Mouse (Mus musculus) brown adipose tissue, adult 24 weeks (tissue): ENCODE measurements around the gene Radil. TPM values are rescaled to one million over a fixed set of nuclear protein-coding genes. Genes with fewer than 3 reads are reported as not detected.

Source experiments
- H3K27ac ChIP-seq: fragments of 200-500 bp; replicated peaks from 2 replicates; pipeline ENCODE4 v1.5.1; 2012; ENCODE audit warnings: low read depth, mild to moderate bottlenecking, low read length
- H3K4me1 ChIP-seq: fragments of 200-500 bp; 2 replicates; pipeline ENCODE4 v1.6.1; 2012; ENCODE audit warnings: low read length, mixed read lengths; ENCODE audit not compliant: control insufficient read depth, insufficient read depth, insufficient read length
- H3K4me3 ChIP-seq: fragments of 200-500 bp; 2 replicates; pipeline ENCODE4 v1.5.1; 2012; ENCODE audit warnings: low read depth, mild to moderate bottlenecking, low read length, moderate library complexity; ENCODE audit not compliant: insufficient read depth
- polyA plus RNA-seq: library from polyadenylated mRNA; stranded (reverse); fragments of >200 nt; gene quantifications from 2 replicates; pipeline ENCODE4 v1.2.4, GENCODE M21; 2012; ENCODE audit not compliant: missing spikeins, insufficient read depth, insufficient read length

Gene Radil
- polyA plus RNA-seq, 1 experiment, result 11.7 TPM

GRCm38 (mm10) chr5:142477866-142478615 is 72.9 kb downstream of the Radil start:
- no peak overlapping the region for H3K27ac ChIP-seq
- H3K4me1 ChIP-seq, result no peaks in the 10 kb centered on the region
- no peak overlapping the region for H3K4me3 ChIP-seq

DNA sequence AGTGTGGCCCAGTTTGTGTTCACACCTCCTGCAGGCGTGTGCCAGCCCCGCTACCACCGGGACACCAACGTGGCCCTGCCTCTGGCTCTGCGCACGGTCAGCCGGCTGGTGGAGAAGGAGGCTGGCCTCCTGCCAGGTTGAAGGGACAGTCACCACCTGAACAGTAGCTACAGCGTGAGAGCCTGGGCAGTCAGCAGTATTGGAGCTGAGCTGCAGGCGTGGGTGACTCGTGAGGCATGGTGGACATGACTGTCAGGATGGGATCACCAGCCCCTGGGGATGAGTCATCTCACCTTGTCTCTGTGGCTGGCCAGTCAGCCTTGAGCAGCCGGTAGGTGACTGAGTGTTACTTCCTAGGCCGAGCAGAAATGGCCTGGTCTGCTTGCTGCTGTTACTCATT is 73.6 kb downstream of the Radil start:
- Histone ChIP-seq H3K4me3 (no peak overlapping the region), H3K4me1 (no peaks in the 10 kb centered on the region), H3K27ac (no peak overlapping the region)

GRCm38 (mm10) chr5:142475669-142476068 is 75.2 kb downstream of the Radil start:
- Histone ChIP-seq H3K4me1 (no peaks in the 10 kb centered on the region), H3K4me3 (no peak overlapping the region), H3K27ac (no peak overlapping the region)

DNA sequence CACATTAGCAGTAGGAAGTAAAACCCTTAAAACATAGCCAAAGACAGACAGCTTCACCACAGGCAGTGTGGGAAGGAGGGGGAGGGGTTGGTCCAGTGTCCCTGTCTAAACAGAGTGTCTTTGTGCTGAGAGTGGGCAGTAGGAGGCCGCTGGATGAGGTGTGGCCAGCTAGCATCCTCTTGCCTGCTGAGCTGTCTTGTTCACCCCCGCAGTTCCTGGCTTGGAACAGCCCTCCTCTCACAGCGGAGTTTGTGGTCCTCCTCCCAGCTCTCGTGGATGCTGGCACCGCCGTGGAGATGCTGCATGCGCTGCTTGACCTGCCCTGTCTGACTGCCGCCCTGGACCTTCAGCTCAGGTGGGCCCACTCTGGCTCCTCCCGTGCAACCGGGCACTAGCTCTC is 77.2 kb downstream of the Radil start:
- Histone ChIP-seq H3K27ac (no peak overlapping the region), H3K4me3 (no peak overlapping the region)

DNA sequence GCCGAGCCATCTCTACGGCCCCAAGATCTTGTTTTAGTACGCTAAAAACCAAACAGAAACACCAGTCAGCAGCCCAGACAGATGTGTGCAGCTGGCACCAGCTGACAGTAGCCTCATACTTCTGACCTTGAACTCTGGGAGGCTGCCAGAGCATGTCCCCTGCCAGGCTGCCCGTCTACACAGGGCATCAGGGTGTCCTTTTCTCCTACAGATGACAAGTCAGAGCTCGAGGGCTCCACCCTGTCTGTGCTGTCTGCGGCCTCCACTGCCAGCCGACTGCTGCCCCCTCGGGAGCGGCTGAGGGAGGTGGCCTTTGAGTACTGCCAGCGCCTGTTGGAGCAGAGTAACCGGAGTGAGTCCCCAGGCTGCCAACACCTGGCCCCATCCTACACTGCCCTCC is 81.1 kb downstream of the Radil start:
- H3K27ac ChIP-seq, result no peak overlapping the region
- peaks cover 6% of the 10 kb centered on the region; the same call in 1 of the 2 replicates for H3K4me1 ChIP-seq
- no peak overlapping the region for H3K4me3 ChIP-seq

More for the DNA sequence above, 77.2 kb downstream of the Radil start:
- H3K4me1 ChIP-seq, result peaks cover 4% of the 10 kb centered on the region; the same call in 1 of the 2 replicates

DNA sequence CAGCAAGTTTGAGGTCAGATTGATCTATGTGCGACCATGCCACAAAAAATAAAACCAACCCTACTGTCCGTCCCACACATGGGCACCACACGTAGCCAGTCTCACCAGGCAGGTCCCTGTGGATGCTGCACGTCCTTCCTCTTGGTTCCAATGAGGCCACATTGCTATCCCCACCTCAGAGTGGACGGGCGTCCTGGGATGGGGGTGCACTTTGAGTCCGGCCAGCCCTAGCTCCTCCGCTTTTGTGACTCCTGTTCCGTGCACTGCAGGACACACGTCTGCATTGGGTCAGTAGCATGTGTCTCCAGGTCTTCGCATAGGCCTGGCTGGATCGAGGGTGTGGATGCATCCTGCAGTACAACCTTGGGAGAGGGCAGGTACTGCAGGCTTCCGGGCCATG is 82.5 kb downstream of the Radil start:
- Histone ChIP-seq H3K27ac (no peak overlapping the region), H3K4me1 (peaks cover 8% of the 10 kb centered on the region; the same call in 1 of the 2 replicates), H3K4me3 (no peak overlapping the region)

DNA sequence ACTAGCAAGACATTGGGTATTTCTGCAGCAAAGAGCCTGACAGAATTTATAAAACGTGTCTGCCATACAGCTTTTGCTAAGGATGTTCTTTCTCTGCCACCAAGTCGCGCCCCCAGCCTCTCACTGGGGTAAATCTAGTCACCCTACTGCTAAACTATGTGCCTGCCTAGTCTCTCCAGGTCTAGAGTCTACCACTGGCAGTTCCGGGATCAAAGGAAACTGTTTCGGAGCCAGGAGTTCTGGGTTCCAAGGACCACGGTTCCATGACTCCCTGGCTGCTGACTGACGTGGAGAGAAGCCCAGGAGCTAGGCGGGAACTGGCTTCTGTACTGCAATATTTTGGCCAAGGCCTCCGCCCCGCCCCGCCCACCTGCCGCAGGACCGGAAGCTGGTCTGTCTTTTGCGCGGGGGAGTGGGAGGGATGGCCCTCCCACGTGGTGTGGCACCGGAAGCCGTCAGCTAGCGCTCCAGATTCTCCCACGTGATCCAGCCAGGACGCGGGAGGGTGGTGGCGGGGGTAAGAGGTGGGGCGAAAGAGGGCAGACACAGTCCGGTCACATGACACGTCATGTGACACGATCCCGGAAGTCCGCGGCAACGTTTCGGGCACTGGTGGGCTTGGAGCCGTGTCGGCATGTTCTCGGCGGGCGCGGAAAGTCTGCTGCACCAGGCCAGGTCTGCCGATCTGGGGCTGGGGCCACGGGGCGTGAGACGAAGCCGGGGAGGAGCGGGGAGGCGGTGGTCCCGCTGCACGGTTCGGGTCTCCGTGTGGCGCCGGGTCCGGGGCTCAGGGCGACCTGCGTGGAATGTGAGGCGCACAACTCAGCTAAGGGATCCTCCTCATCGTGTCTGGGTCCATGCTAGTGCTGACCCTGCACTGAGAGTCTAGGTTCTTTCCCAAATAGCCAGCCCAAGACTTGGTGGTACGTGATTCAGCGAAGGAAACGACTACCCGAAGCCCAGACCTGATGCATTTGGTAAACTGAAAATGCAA is 87.1 kb downstream of the Radil start, which contains the start of gene Ap5z1:
TSS of gene Ap5z1 (plus strand) at position 484 of the 994 bp plus-strand sequence.
- 0 out of 2 replicates have a peak, but pooled peaks cover 4% of the 10 kb centered on the region for H3K4me1 ChIP-seq
- H3K4me3 ChIP-seq, result peak within 1 kb of the TSS; percentile 79
- peak within 1 kb of the TSS; percentile 64 for H3K27ac ChIP-seq

GRCm38 (mm10) chr5:142463011-142463410 is 87.9 kb downstream of the Radil start:
- Histone ChIP-seq H3K27ac (peak overlapping the region; percentile 64), H3K4me1 (0 out of 2 replicates have a peak, but pooled peaks cover 4% of the 10 kb centered on the region), H3K4me3 (peak overlapping the region; percentile 54)

DNA sequence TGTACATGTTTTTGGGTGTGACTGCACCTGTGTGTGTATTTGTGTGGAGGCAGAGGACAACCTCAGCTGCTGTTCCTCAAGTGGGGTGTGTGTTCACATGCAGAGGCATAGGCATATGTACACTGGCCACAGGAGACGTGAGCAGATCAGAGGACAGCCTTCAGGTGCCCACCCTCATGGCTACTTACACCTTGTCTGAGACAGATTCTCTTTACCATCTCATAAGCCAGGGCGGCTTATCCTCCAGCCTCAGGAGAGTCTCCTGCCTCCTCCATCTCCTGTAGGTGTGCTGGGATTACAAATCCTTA is 88.3 kb downstream of the Radil start:
- Histone ChIP-seq H3K4me1 (0 out of 2 replicates have a peak, but pooled peaks cover 4% of the 10 kb centered on the region), H3K4me3 (no peak overlapping the region), H3K27ac (no peak overlapping the region)

DNA sequence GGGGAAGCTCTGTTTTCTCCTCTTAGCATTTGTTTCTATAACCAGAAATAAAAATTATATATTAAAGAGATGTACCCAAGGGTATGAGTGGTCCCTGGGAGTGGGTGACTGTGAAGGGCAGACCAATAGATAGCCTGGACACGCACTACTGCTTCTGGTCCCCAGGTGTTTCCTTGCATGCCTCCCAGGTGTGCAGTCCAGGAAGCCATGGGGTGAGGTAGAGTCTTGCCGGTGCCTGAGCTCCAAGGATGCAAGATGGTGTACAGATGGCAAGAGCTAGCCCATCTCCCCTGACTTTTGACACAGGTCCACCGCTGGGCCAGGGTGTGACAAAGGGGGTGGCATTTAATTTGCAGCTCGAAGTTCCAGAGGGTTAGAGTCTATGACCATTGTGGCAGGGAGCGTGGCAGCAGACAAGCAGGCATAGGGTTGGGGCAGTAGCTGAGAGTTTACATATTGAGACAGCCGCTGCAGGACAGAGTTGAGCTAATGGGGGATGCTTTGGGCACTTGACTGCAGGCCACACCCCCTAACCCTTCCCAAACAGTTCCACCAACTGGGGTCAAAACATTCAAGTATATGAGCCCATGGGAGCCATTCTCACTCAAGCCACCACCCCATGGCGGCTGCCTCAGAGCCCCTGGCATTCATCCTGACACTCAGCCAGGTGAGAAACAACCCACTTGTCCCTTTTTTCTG is 88.8 kb downstream of the Radil start:
- H3K4me3 ChIP-seq, result no peak overlapping the region
- H3K4me1 ChIP-seq, result 0 out of 2 replicates have a peak, but pooled peaks cover 4% of the 10 kb centered on the region
- no peak overlapping the region for H3K27ac ChIP-seq

DNA sequence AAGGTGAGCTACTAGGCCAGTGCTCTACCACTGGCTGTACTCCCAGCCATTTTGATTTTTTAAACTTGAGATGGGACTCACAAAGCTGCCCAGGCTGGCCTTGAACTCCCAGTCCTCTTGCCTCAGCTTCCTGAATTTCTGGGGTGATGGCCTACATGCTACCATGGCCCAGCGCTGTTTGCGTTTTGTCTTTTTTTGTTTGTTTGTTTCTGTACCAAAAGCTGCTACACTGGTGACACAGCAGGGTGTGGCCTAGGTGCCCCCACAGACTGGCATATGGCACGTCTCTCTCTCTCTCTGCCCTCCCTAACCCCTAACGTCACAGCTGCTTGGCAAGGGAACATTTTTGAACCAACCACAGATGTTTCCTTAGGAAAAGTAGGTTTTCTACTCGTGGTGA is 91.1 kb downstream of the Radil start:
- 0 out of 2 replicates have a peak, but pooled peaks cover 2% of the 10 kb centered on the region for H3K4me1 ChIP-seq
- H3K4me3 ChIP-seq, result no peak overlapping the region
- H3K27ac ChIP-seq, result no peak overlapping the region; the same call in 1 of the 2 replicates

GRCm38 (mm10) chr5:142458791-142459557 is 91.9 kb downstream of the Radil start:
- no peaks in the 10 kb centered on the region for H3K4me1 ChIP-seq
- H3K4me3 ChIP-seq, result no peak overlapping the region
- peak overlapping the region; percentile 22 for H3K27ac ChIP-seq

DNA sequence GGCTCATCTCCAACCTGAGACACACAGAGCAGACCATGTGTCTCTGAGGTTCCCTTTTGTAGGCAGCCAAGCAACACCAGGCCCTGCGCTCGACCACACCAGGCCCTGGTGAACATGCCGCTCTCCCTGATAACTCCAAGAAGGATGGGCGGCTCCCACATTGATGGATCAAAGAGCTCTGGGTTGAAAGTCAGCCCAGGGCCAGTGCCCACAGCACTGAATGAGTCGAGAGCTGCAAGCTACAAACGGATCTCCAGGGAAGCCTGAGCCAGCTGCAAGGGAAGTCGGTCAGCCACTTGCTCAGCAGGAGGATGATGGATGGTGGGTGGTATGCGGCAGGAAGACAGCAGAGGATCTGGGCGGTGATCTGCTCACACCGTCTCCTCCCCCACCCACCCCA is 93.6 kb downstream of the Radil start:
- Histone ChIP-seq H3K4me1 (no peaks in the 10 kb centered on the region), H3K27ac (no peak overlapping the region), H3K4me3 (no peak overlapping the region)

DNA sequence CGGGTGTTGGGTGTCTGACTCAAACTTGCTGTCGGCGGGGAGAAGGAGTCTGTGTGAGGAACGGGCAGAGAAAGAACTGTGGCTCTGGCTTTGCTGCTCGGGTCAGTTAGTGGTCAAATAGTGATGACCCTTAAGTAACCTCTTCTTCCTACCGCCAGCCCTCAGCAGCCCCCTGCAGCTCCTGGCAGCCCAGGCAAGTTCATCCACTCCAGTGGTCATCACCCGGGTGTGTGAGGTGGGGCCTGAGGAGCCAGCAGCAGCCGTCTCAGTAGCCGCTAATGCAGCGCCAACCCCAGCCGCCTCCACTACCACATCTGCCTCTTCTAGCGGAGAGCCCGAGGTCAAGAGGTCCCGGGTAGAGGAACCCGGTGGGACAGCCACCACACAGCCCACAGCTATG is 94.6 kb downstream of the Radil start:
- Histone ChIP-seq H3K4me3 (no peak overlapping the region), H3K4me1 (no peaks in the 10 kb centered on the region), H3K27ac (no peak overlapping the region)
